Mouse (Mus musculus) megakaryocyte, adult 5-6 weeks (primary cell): Measurements from ENCODE around the gene Cntn1. TPM values are rescaled to one million over a fixed set of nuclear protein-coding genes. Genes with fewer than 3 reads are reported as not detected.

ENCODE experiments used
- ATAC-seq: 2 replicates; pipeline ENCODE4 v1.8.0; 2016; ENCODE audit warnings: mild to moderate bottlenecking, inconsistent platforms; ENCODE audit not compliant: poor library complexity, severe bottlenecking
- total RNA-seq, 2 experiments: library from RNA; stranded (forward) in 1 of 2; stranded (reverse) in 1 of 2; fragments of 153-499, 151-499 nt in 1 of 2; fragments of 221-1000, 200-1000 nt in 1 of 2; gene quantifications; 2 replicates each; pipeline versions ENCODE4 v1.2.3 to v1.2.4; 2015 to 2017

Cntn1 gene
- not detected in 2 replicates for total RNA-seq (2015)
- not detected in 2 replicates for total RNA-seq (2017)

DNA sequence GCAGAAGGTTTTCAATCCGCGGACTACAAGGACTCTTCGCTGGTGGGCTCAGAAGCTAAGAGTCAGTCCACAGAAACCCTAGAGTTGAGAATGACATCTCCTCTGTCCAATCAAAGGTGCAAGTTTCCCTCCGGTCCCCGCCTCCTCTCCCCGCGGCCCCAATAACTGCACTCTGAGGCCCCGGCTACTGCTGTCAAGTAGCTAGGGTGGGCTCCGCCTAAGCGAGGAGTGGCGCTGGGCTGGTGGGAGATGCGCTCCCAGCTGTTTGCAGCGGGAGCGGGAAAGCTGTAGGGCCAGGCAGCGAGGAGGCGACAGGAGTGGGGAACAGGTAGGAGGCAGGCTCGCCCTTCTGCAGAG, at the start of gene Cntn1:
Gene Cntn1 (plus strand): TSS at position 170 of the 357 bp plus-strand sequence.
- ATAC-seq = no peak

DNA sequence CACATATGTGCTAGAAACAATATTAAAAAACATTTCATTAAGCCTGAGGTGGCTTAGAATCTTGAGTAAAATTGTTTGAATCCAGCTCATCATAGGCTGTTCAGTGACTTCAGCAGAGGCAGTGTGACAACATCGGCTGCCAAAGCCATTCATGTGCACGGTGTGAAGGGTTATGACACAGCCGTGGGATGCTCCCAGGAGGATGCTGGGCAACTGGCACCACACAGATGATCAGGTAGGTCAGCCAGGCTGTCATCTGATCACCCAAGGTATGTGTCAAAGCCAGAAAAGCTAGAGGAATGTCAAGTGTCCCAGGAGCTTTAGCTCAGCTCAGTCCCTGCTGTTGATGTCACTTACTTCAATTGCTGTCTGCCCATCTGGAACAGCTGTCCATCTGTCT, 49.5 kb upstream of the Cntn1 start:
- no peak for ATAC-seq

DNA sequence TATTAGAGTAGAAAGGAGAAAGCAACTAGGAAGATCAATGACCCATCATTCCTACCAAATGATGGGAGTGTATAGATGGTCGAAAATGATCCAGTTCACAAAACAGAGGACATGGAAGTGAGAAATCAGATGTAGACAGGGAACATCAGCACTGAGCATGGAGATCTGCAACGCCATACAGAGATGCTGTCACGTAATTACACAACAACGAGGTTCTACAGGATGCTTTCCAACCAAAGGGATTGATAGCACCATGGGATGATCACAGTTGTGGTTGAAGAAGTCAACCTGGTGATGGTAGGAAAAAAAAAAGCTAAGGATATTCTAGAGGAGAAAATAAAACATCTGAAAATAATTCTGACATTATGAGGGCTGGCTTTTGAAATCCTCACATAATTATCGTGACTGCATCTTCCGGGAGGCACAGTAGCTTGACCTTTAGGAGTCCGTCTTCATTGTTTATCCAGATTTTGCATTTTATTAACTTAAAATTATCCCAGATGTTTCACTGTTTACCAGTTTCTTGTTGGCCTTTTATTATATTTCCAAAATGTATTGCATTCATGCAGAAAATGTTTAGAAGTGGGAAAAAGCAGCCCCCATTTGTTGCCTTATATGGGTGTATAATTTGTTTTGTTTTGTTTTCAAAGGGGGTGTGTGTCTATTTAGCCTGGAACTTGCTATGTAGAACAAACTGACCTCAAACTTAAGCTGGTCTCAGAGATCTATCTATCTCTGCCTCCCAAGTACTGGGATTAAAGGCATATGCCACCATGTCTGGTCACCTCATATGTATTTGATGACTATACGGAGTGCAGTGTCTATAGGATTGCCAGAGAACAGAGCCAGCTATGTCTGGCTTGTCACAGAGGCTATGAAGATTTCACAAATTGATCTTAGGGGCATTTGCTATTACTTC, 38.5 kb upstream of the Cntn1 start:
- ATAC-seq = no peak

DNA sequence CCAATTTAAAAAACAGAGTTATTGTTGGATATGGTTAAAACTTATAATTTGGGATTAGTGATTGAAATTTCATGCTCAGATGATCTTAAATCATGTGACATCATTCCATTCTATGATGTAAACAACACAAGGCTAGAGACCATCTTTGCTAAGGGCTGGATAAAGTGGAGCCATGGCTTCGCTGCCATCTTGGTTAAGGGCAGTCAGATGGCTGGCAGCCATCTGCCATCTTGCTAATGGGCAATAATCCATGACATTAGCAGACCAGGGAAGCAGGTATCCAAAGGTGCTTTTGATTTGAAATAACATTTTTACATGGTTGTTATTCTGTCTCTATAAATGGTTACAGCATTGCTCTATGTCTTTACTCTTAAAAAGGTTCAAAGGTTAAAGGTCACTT, 16.9 kb upstream of the Cntn1 start:
- ATAC-seq = no peak

DNA sequence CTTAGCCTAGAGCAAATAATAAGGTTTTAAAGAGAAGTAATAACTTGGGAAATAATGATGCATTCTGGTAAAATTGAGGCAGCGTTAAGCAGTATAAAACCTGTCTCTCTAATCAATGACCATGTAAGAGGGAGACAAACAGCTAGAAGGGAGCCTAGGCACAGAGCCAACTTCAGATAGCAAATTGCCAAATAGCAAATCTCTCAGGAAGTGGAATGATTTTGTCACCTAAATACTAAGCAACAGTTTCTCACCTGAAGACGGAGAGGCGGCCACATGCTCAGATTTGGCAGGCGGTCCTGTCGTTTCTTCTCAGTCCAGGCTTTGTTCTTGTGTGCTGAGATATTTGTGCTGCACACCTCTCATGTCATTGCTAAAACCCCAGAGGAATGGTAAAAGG, 8.4 kb upstream of the Cntn1 start:
- ATAC-seq = no peak

DNA sequence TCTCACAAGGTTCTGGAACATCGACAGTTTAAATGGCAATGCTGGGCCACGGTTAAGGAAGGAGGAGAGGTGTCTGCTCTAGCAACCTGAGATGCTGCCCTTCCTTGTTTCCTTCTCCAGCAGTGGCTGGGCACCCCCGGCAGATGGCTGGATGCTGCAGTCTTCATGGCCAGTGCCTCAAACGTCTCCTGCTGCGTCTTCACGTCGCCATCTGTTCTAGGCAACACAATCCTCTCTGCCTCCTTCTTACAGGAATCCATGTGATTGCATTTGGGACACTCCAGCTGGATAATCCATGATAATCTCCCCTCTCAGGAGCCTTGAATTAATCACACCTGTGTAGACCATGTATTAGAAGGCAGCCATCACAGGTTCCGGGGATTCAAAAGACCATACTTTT, 4.9 kb upstream of the Cntn1 start:
- ATAC-seq = no peak

DNA sequence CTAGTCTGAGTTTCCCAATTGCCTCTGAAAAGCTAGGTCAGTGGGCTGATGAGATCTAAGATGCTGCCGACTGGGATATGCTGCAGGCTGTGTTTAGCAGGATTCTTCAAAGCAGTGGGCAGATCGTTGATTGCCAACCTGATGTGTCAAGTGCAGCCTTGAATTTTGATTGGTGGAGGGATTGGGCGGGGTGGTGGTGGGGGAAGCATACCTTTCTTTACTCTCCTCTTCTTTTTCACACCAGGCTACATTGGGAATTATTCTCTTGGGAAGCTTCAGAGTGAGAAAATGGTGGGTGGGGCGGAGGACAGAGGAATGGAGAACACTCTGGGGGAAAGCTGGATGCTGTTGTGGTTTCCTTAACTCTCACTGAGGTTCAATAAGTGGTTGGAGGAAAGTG, 2.9 kb upstream of the Cntn1 start:
- ATAC-seq = no peak

DNA sequence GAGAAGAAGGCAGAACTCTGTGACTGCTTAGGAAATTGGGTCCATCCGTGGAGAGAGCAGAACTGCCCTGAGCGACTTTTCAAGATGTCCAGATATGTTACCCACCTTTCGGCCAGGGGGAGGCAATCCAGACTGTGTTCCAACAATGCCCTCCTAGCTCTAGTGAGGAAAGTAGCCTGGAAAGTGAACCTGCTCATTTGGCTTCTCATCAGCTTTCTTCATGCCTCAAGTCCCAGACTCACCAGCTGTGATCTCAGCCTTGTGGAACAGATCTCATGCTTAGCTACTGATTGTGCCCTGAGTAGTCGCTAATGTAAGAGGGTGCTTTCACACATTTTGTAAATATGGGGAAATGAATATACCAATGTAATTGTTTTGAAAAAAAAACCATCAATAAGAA, 2.4 kb upstream of the Cntn1 start:
- no peak for ATAC-seq

DNA sequence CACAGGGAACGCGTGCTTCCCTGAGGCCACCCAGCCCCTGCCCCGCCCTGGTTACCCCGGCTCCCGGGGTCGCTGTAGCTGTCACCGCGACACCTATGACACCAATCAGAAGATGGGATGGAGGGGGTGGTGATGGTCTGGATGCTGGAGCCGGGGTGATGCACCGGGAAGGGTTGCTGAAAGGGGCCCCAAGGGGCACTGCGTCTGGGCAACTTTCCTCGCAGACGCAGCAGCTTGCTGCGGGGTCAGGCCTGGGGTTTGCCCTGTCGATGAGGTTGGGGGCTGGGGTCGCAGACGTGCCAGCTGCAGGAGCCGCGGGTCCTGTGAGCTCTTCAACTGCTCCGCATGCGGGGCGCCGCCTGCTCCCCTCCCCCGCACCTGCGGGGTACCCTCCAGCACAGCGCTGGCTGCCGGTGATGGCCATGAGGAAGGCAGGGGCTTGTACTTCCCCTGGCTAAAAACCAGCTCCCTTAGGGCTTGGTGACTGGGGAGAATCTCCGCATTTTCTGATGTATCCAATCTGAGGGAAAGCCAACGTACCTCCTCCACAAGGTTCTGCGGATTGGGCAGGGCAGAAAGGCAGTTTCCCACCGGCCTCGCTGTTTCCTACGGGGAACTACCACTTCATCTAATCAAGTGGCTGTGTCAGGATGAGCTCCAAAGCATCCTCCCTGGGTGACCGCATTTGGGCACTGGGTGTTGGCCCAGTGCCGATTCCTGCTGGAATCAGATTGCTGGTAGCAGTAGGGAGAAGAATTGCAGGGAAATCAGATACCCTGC, 578 bp downstream of the Cntn1 start:
- no peak for ATAC-seq

DNA sequence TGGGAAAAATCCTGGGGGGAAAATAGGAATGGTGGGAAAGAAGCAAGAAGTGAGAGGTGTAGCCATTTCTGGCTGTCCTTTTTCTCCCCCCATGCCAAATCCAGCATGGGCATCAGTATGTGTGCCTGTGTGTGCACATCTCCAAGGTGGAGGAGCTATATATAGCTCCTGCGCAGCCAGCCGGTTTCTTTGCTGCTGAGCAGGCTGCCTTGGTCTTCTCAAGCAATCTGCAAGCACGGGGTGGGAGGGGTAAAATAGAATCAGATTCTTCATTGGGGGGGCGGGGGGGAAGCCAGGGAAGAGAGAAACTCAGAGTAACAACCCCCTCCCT, 1.1 kb downstream of the Cntn1 start:
- ATAC-seq = no peak

DNA sequence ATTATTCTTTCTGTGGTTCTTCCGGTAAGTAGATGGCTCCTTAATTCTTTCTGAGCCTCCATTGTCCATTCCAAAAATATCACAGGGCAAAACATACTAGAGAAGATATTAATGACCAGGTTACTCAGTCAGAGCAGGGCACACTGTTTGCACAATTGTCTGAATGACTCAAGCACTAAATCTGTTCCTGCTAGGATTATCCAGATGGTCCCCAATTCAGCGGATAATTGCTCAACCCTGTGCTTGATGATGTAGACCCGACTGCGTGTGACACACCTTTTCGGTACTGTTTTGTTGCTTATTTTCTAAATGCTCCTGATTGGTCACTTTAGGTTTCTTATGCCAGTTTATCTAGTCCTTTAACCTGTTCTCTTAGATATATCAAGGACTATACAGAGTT, 6.6 kb downstream of the Cntn1 start:
- ATAC-seq = no peak

DNA sequence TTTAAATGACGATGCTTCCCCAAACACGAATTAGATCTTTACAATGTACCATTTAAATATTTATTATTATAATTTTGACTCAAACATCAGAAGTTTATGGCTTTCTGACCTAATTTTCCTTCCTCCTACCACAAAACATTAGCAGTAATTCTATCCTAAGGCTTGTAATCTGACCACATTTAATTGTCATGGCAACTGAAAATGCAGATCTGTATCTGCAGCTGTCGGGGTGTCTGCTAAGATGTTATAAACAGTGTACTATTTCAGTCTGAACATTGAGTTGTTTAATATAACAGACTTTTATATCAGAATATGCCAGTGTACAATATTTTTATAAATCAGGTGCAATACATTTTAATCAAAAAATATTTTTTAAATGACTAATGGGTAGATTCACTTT, 10.0 kb downstream of the Cntn1 start:
- ATAC-seq = no peak

DNA sequence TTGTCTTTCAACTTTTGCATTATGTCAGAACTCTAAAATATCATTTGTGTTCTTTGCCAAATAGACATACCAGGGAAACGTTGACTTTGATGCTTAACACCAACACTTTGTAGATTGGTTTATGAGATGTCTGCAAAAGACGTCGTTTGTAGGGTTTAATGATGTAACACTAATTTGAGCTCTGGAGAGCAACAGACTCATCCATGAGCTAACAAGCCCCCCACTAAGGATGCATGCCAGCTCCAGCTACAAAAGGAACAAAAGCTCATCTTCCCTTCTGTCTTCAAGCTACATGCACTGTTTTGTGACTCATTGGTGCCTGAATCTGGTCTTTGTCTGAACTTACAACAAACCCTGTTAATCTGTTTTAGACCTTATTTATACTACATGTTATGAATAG, 28.5 kb downstream of the Cntn1 start:
- ATAC-seq = no peak

DNA sequence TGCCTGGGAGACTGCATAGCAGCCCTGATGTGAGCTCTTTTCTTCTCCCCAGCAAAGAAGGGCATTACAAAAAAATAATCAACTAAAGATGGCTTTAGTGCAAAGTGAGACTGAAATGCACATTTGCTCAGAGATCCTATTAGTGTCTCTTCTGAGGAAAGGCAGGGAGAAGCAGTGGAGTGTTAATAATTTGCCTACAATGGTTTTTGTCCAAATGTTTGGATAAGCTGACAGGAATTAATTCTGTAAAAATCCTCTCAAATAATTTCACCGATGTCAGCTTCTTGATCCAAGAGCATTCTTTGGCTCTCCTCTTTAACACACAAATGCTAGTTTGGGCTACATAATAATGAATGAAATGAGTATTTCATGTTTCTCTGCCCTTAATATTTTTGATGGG, 34.9 kb downstream of the Cntn1 start:
- ATAC-seq = no peak

DNA sequence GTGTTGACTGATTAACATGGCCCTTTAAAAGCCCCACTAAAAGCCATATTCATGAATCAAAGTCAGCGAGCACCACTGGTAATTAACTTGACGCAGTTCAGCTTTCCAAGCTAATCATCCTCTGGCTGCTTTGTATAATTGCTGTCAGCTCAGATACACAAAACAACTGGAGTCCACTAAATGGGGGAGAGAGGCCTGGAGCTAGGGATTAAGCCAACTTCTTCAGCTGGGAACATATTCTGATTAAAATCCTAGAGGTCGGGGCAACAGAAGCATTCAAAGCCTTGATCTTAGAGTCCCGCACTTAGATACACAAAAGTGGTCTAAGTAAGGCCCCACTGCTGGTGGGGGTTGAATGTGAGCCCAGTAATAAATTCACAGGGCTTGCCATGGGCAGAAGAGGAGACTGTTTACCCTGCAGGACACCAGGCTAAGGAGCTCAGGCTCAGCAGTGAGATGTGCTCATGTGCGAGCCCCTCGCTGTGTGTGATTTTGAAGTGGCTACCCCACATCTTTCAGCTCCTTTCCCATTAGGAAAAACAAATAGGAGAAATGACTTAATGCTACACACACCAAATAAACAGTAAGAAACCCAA, 36.8 kb downstream of the Cntn1 start:
- ATAC-seq = no peak

DNA sequence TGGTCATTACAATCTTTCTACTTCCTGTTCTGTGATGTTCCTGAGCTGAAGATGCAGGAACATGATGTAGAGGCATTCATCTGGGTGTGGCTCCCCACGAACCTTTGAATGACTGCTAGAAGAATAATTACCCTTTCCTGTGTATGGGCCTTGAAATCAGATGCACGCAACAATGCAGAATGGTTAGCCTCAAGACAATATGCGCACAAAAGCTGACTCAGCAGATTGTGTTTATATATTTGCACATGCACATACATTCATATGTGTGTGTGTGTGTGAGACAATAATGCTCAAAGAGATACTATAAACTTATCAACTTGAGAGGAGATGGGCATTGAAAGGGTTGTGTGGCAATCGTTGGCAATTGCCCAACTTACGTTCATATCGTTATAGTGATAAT, 39.8 kb downstream of the Cntn1 start:
- no peak for ATAC-seq

DNA sequence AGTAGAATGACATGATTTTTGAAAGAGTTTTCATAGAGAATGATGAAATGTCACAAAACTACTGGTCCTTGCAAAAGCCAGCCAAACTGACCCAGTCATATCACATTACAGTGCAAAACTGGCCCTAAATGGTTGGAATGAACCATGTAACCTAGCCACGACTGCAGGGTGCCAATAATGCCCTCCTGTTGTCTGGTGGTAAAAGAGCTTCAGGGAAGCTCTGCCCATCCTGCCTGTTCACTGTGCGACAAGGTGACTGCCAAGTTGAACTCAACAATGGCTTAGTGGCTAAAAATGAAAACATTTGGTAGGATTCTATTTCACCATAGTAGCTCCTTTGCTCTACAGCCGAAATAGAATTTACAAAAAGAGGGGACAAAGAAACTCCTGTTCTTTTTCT, 41.1 kb downstream of the Cntn1 start:
- ATAC-seq = no peak

DNA sequence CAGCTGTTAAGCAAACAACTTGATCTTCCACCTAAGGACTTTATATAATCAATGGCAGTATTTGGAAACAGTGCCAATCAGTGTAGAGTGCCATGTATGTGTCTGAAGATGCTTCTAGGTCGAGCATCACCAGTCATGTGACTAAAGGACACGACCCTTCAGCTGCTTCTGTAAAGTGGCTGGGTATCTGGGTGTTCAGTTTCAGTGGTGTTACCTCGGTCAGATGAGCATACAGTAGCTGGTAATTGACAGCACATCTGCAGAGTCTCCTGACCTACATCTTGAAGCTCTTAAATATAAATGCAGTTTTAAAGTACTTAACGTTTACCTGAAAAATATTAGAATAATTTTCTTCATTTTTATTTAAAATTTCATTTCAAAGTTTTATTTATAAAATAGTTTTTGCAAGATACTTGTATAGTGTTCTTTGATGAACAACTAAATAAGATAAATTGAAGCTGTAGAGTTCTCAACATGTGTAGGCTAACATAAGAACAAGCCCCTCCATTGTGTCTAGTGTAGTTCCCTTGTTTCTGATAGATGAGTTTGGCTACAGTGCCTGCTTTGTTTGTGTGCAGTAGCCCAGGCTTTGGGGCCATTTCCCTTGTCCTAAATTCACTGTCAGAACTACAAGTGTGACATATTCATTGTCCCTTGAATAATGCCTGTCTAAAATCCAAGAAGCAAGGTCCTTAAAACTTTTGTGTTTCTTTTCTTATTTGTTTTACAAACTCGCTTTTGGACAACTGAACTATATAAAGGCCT, 48.6 kb downstream of the Cntn1 start:
- no peak for ATAC-seq

DNA sequence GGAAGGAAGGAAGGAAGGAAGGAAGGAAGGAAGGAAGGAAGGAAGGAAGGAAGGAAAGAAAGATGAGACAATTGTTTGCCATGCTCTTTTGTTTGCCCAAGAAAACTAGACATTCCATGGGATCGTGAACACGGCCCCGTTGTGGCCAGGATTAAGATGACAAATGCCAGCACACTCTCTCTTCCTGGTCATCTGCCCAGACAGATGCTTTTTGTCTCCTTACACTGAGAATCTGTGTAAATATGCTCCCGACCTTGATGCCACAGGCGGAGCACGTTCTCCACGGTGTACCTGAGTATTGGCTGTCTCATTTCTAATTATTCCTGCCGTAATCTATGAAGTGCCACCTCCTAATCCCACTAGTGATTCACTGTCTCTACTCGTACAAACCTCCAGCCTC, 51.0 kb downstream of the Cntn1 start:
- no peak for ATAC-seq

DNA sequence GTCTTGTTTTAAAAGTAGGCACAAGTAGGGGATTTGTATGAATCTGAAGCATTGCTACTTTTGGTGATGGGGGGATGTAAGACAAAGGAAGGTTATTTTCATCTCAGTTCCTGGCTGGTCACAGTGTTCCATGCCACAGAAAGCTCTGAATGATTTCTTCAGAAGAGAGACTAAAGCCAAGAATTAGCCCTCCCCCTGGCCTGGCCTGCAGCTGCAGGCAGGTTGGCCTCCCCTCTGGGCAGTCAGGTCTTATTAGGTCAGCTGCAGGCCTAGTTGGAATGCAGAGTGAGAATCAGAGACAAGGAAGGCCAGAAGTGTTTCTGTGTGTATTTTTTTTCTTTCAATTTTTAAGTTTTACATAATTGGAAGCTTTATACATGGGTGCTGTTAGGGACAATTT, 61.5 kb downstream of the Cntn1 start:
- ATAC-seq = no peak

DNA sequence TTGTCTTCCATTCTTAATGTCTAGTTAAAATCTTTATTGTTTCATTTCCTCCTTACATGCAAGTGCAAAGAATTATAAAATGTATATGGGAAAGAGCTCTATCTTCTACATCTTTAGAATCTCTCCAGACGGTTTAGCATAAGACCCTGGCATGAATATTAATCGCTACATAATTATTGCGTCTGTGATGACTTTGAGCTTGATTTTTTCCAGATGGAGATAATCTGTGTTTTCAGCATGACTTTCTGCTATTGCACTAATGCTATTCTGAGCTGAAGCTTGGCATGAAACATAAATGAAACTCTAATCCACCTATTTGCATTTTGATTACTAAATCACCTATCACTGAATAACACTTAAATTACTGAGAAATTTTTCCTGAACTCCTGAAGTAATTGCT, 82.0 kb downstream of the Cntn1 start:
- ATAC-seq = no peak
